Mouse (Mus musculus) E14TG2a.4 (cell line): ENCODE measurements around the gene Msrb3.

Experiments
- CTCF ChIP-seq: conservative IDR thresholded peaks from 2 replicates; pipeline ENCODE4 v1.5.1; 2014; ENCODE audit warnings: low read length
- NANOG ChIP-seq: IDR thresholded peaks from 2 replicates; pipeline ENCODE4 v1.6.1; 2014; ENCODE audit warnings: borderline replicate concordance, low read length, mixed read lengths
- POU5F1 ChIP-seq: IDR thresholded peaks from 2 replicates; pipeline ENCODE4 v1.6.1; 2014; ENCODE audit warnings: low read length, borderline replicate concordance

- no peak for TF ChIP-seq CTCF
- no peak for TF ChIP-seq POU5F1
- no peak for TF ChIP-seq NANOG
Observed at GRCm38 (mm10) chr10:120898785-120899762, at the start of gene Msrb3.
